Mouse (Mus musculus) neural tube, embryonic 12.5 days (tissue): Measurements from ENCODE around the gene Foxp4. TPM values are rescaled to one million over a fixed set of nuclear protein-coding genes. Genes with fewer than 3 reads are reported as not detected.
"Not testable (repeated sequence)": the region's sequence is repeated elsewhere in the genome, so short reads cannot be mapped to it uniquely, and the experiment has no call there.

ENCODE experiments used
- ATAC-seq: fragments of 200-750 bp; cut with Nextera tagmentation; 2 replicates; pipeline ENCODE4 v1.8.0; 2017; ENCODE audit warnings: low read depth, mild to moderate bottlenecking, moderate TSS enrichment, moderate library complexity; ENCODE audit not compliant: low FRiP score
- H3K27ac ChIP-seq: fragments of 300-500 bp; sonication (generic); 2 replicates; pipeline ENCODE4 v1.5.1; 2016
- H3K27me3 ChIP-seq: fragments of 300-500 bp; sonication (generic); replicated peaks from 2 replicates; pipeline ENCODE4 v1.6.1; 2016; ENCODE audit warnings: mild to moderate bottlenecking
- H3K36me3 ChIP-seq: fragments of 300-500 bp; sonication (generic); 2 replicates; pipeline ENCODE4 v1.6.1; 2016; ENCODE audit warnings: mild to moderate bottlenecking
- H3K4me1 ChIP-seq: fragments of 300-500 bp; sonication (generic); 2 replicates; pipeline ENCODE4 v1.6.1; 2016
- H3K4me2 ChIP-seq: fragments of 300-500 bp; sonication (generic); replicated peaks from 2 replicates; pipeline ENCODE4 v1.6.1; 2016; ENCODE audit warnings: mild to moderate bottlenecking
- H3K4me3 ChIP-seq: fragments of 300-500 bp; sonication (generic); 2 replicates; pipeline ENCODE4 v1.5.1; 2016
- H3K9ac ChIP-seq: fragments of 300-500 bp; sonication (generic); 2 replicates; pipeline ENCODE4 v1.6.1; 2016; ENCODE audit warnings: mild to moderate bottlenecking
- H3K9me3 ChIP-seq: fragments of 300-500 bp; sonication (generic); 2 replicates; pipeline ENCODE4 v1.6.1; 2016; ENCODE audit warnings: mild to moderate bottlenecking
- WGBS: fragments of 180-500 bp; shearing (Covaris S2); methylation state at CpG from one replicate; pipeline ENCODE4 v1.1.7; 2016; 5-methylcytosine and 5-hydroxymethylcytosine counted together
- polyA plus RNA-seq: library from polyadenylated mRNA; unstranded; fragments of >200 nt; fragmentation: Nextera tagmentation; extraction: Ambion mirVana; gene quantifications from 2 replicates; pipeline ENCODE4 v1.2.1, GENCODE M21; 2016

Gene Foxp4
- polyA plus RNA-seq, 1 experiment from 2014 or later = 31.8 TPM

DNA sequence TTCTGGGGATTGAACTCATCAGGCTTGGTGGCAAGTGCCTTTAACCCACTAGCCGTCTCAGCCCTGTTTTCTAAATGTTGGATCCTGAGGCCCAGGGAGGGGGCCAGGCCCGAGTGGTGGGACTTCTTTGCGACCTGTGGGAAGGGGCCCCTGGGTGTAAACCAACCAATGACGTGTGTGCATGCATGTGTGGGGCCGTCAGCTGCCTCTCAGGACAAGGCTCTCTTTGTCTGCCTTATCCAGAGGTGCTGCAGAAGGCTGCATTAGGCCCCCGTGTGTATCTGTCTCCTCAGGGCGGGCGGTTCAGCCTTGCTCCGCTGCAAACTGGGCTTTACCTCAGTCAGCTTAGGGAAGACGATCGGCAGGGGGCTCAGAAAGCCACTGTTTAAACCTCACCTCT, 61.0 kb downstream of the Foxp4 start:
- no peak overlapping the region; the same call in 1 of the 2 replicates for H3K9ac ChIP-seq
- no peak for ATAC-seq
- peaks cover 12% of the 10 kb centered on the region for H3K4me1 ChIP-seq
- no peaks in the 10 kb centered on the region for H3K27me3 ChIP-seq
- H3K36me3 ChIP-seq = peaks cover 8% of the 10 kb centered on the region
- no peak overlapping the region for H3K27ac ChIP-seq
- H3K4me2 ChIP-seq = no peak overlapping the region
- 19% methylated on average over 11 of the region's 11 CpGs for WGBS
- H3K9me3 ChIP-seq = no peaks in the 10 kb centered on the region
- H3K4me3 ChIP-seq = no peak overlapping the region

DNA sequence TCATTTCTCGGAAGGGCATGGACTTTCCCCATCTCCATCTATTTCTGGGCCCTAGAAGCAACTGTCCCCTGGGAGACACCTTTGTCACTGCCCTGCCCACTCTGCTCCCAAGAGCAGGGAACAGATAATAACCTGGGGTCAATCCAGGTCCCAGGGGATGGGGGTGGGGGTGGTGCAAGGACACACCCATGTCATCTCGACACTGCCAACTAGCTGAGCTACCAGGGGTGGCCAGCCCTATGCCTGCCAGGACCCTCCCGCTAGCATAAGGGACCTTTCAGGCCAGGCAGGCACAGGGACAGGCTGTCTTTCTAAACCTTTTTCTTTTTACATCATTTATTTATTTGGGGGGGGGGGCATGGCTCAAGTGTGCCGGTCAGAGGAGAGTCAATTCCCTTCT, 61.4 kb downstream of the Foxp4 start:
- Histone ChIP-seq H3K27me3 (no peaks in the 10 kb centered on the region), H3K4me2 (no peak overlapping the region), H3K4me3 (no peak overlapping the region), H3K27ac (no peak overlapping the region), H3K9me3 (no peaks in the 10 kb centered on the region), H3K36me3 (peaks cover 6% of the 10 kb centered on the region), H3K4me1 (peaks cover 12% of the 10 kb centered on the region), H3K9ac (no peak overlapping the region)
- 56% methylated on average over 4 of the region's 4 CpGs for WGBS
- ATAC-seq = no peak

DNA sequence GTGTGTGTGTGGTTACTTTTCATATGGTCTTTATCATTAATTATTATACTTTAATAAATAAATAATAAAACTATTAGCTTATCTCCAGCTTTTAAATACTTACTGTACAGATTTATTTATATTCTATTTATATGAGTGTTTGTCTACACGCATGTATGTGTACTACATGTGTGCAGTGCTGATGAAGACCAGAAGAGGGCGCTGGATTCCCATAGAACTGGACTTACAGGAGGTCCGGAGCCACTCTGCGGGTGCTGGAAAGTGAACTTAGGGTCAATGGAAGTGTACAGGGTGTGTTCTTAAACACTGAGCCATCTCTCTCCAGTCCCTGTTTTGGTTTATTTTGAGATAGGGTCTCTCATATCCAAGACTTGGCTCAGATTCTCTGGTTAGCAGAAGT, 68.9 kb downstream of the Foxp4 start:
- H3K27me3 ChIP-seq = peaks cover 10% of the 10 kb centered on the region
- no peak overlapping the region for H3K4me2 ChIP-seq
- no peak overlapping the region for H3K4me3 ChIP-seq
- H3K27ac ChIP-seq = no peak overlapping the region
- H3K9ac ChIP-seq = no peak overlapping the region
- 87% methylated on average over 4 of the region's 4 CpGs for WGBS
- ATAC-seq = no peak
- no peaks in the 10 kb centered on the region for H3K36me3 ChIP-seq
- no peaks in the 10 kb centered on the region for H3K4me1 ChIP-seq
- no peaks in the 10 kb centered on the region for H3K9me3 ChIP-seq

DNA sequence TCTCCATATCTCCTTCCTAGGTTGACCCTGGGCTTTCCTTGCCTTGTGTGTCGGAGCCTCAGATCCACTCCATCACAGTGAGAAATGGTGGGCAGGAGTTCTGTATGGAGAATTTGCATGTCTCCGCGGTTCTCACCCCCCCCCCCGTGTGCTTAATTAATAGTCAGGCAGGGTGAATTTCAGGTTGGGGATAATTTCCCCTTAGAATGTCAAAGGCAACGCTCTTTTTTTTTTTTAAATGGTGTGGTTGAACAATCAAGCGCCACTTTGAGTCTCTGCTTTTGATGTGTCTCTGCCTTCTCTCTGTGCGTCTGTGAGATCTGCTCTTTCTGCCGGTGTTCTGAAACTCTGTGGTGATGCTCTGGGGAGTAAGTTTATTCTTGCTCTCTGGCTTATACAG, 69.5 kb downstream of the Foxp4 start:
- peaks cover 10% of the 10 kb centered on the region for H3K27me3 ChIP-seq
- WGBS = 72% methylated on average over 8 of the region's 8 CpGs
- no peak overlapping the region for H3K27ac ChIP-seq
- H3K36me3 ChIP-seq = no peaks in the 10 kb centered on the region
- no peaks in the 10 kb centered on the region for H3K4me1 ChIP-seq
- no peak overlapping the region for H3K4me3 ChIP-seq
- H3K9me3 ChIP-seq = no peaks in the 10 kb centered on the region
- H3K4me2 ChIP-seq = no peak overlapping the region
- no peak for ATAC-seq
- H3K9ac ChIP-seq = no peak overlapping the region

DNA sequence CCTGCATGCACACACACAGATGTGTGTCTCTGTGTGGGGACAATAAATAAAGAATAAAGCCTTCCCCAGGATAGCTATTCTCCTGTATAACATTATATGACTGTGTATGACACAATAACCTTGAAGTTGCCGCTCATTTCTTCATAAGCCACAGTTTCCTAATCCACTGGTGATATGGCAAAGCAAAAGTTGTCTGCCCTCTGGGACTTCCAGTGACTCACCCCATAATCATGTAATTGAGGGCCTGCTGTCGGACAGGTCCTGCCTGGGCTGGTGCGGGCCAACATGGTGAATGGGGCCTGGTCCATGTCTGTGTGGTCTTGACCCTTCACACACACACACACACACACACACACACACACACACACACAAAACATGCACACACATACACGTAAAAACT, 70.7 kb downstream of the Foxp4 start:
- no peak overlapping the region for H3K9ac ChIP-seq
- 91% methylated on average over 4 of the region's 4 CpGs for WGBS
- H3K36me3 ChIP-seq = no peaks in the 10 kb centered on the region
- no peak overlapping the region for H3K27ac ChIP-seq
- no peak for ATAC-seq
- H3K4me2 ChIP-seq = no peak overlapping the region
- H3K27me3 ChIP-seq = peaks cover 10% of the 10 kb centered on the region
- no peak overlapping the region for H3K4me3 ChIP-seq
- no peaks in the 10 kb centered on the region for H3K4me1 ChIP-seq
- H3K9me3 ChIP-seq = no peaks in the 10 kb centered on the region

DNA sequence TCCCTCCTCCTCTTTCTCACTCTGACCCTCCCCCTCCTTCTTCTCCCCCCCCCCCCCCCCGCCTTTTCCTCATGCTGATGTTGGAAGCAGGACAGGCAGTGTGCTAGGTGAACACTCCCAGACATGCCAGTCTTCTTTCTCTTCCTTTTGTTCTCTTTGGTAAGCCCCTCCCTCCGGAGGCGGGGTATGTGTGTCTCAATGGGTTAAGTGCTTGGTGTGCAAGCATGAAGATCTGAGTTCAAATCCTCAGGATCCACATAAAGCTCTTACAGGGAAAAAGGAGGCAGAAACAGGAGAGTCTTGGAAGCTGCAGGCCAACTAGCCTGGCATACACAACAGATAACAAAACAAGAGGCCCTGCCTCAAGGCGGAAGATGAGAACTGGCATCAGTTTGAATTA, 71.1 kb downstream of the Foxp4 start:
- Histone ChIP-seq H3K27me3 (peaks cover 10% of the 10 kb centered on the region), H3K9ac (no peak overlapping the region), H3K36me3 (no peaks in the 10 kb centered on the region), H3K4me1 (no peaks in the 10 kb centered on the region), H3K27ac (no peak overlapping the region), H3K9me3 (no peaks in the 10 kb centered on the region), H3K4me2 (no peak overlapping the region), H3K4me3 (no peak overlapping the region)
- 94% methylated on average over 3 of the region's 4 CpGs for WGBS
- ATAC-seq = no peak

DNA sequence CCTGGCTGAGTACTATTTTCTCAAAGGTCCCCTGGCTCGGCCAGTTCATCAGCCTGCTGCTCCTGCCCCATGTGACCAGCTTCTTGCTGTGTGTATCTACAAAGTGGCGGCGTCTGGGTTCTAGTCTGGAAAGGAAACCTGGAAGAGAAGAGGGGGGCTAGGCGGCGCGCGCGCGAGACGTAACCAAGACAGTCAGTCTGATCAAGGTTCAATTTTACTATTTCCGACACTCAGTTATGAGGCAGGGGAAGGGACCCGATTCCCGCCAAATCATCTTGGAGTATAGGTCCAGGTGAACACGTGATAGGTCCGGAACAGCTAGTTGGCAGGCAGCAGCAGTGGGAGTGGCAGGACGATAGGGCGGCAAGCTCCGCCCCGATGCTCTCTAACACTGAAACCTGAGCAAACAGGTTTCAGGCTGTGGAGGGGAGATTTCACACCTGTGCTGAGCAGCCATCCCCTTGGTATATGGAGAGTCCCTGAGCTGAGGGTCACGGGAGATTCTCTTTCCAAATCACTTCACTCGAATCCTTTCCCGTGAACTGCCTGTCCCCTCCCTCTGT, 72.6 kb downstream of the Foxp4 start:
- not testable (repeated sequence) for H3K4me1 ChIP-seq, H3K9ac ChIP-seq, H3K4me3 ChIP-seq, H3K9me3 ChIP-seq, H3K36me3 ChIP-seq, H3K27ac ChIP-seq, ATAC-seq
- 11% methylated on average over 22 of the region's 22 CpGs for WGBS
- Histone ChIP-seq H3K4me2 (peak overlapping the region; percentile 47), H3K27me3 (peaks cover 10% of the 10 kb centered on the region)

DNA sequence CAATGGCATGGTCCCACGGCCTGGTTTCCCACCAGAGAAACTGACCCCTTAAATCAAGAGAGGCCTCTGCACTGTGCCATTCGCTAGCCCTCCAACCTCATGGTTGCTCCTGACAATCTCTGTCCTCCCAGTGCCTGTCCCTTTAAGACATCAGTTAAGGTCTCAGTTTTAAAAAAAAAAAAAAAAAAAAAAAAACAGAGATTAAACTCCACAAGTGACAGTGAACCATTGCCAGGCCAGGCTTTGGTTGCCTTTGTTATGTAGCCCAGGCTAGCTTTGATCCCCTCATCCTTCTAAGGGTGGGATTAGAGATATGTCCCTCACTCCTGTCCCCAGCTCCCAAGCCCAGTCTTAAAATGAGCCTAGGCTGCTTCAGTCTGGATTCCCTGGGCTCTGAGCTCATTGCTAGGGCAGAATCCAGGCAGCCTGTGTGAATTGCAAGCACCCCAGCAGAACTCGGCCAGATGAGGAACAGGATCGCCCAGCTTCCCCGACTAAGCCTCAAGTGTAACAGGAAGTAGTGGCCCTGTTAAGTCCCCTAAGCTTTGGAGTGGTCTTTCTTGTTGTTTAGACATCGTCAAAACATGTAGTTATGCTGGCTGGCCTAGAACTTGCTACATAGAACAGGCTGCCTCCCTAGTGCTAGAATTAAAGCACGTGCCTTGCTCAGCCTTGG, 73.7 kb downstream of the Foxp4 start:
- Histone ChIP-seq H3K9me3 (no peaks in the 10 kb centered on the region), H3K36me3 (no peaks in the 10 kb centered on the region), H3K27ac (no peak overlapping the region), H3K9ac (no peak overlapping the region), H3K4me1 (no peaks in the 10 kb centered on the region), H3K4me3 (no peak overlapping the region), H3K4me2 (no peak overlapping the region), H3K27me3 (peaks cover 10% of the 10 kb centered on the region)
- WGBS = 85% methylated on average over 7 of the region's 7 CpGs
- no peak for ATAC-seq

DNA sequence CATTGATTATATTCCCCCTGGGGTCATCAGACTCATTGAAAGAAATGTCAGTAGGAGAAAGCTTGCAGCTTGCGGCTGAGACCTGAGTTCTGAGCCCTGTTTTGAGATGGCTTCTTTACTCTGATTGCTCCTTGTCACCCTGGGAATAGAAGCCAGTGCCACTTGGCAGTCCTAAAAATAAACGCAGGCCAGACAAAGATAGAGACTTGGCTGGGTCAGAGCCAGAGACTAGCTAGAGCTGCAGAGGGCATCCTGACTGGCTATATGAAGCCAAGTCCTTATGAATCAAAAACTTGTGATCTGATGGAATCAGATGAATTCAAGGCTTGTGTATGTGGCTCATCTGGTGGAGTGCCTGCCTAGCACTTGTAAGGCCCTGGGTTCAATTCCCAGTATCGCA, 74.4 kb downstream of the Foxp4 start:
- no peak overlapping the region for H3K9ac ChIP-seq
- no peaks in the 10 kb centered on the region for H3K9me3 ChIP-seq
- H3K36me3 ChIP-seq = no peaks in the 10 kb centered on the region
- ATAC-seq = no peak
- no peak overlapping the region for H3K4me2 ChIP-seq
- no peak overlapping the region for H3K4me3 ChIP-seq
- H3K27ac ChIP-seq = no peak overlapping the region
- H3K27me3 ChIP-seq = peaks cover 10% of the 10 kb centered on the region
- 74% methylated on average over 3 of the region's 3 CpGs for WGBS
- H3K4me1 ChIP-seq = no peaks in the 10 kb centered on the region

DNA sequence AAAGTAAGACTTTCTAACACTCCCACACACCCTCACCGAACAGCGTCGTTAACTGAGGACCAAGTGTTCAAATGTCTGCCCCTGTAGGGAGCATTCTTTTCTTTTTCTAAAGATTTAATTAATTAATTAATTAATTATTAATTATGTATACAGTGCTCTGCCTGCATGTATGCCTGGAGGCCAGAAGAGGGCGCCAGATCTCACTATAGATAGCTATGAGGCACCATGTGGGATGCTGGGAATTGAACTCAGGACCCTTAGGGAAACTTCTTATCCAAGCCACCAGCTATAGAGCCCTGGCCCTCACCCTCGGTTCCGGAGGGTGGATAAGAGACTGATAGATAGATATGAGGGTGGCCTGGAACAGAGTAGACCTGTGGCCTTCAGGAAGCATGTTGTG, 76.5 kb downstream of the Foxp4 start:
- no peak for ATAC-seq

DNA sequence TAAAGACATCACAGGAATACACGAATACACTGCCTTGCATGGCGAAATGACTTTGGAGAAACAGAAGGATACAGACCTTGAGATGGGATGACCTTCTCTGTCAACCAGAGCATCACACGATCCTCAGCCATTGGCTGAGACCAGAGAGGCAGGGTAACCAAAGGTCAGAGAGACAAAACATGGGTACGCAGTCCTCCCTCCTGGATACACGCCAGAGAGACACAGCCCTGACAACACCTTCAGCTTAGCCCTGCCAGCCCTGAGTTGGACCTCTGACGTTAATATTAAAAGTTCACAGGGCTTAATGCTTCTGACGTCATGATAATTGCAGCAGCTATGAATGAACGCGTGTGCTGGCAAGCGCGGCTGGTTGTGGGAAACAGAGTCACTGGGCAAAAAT, 78.8 kb downstream of the Foxp4 start:
- no peak for ATAC-seq
- Histone ChIP-seq H3K4me2 (no peak overlapping the region), H3K27me3 (no peaks in the 10 kb centered on the region), H3K4me1 (no peaks in the 10 kb centered on the region), H3K36me3 (no peaks in the 10 kb centered on the region), H3K9me3 (no peaks in the 10 kb centered on the region; the same call in 1 of the 2 replicates), H3K27ac (no peak overlapping the region), H3K4me3 (no peak overlapping the region), H3K9ac (no peak overlapping the region)
- WGBS = 86% methylated on average over 11 of the region's 11 CpGs

More for the DNA sequence above, 76.5 kb downstream of the Foxp4 start:
- Histone ChIP-seq H3K9me3 (no peaks in the 10 kb centered on the region; the same call in 1 of the 2 replicates), H3K9ac (no peak overlapping the region), H3K4me1 (no peaks in the 10 kb centered on the region), H3K36me3 (no peaks in the 10 kb centered on the region), H3K4me2 (no peak overlapping the region), H3K4me3 (no peak overlapping the region), H3K27ac (no peak overlapping the region), H3K27me3 (peaks cover 10% of the 10 kb centered on the region)
- WGBS = 87% methylated on average over 6 of the region's 6 CpGs

DNA sequence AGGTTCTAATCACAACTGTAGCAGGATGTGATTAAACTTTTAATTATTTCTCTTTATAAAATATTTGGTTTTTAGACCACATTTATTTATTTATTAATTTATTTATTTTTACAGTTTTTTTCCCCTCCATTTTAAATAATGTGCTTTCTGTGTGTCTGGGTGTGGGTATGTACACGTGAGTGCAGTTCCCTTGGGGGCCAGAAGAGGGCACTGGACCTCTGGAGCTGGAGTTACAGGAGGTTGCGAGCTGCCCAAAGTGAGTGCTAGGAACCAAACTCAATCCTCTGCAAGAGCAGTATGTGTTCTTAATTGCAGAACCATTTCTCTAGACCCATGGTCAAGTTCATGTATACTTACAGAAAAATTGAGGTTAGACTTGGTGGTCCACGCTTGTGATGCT, 81.0 kb downstream of the Foxp4 start:
- 92% methylated on average over 3 of the region's 3 CpGs for WGBS
- no peak for ATAC-seq

More for the DNA sequence above, 81.0 kb downstream of the Foxp4 start:
- H3K4me1 ChIP-seq = no peaks in the 10 kb centered on the region
- no peak overlapping the region for H3K9ac ChIP-seq
- H3K27ac ChIP-seq = no peak overlapping the region
- H3K4me2 ChIP-seq = no peak overlapping the region
- no peaks in the 10 kb centered on the region; the same call in 1 of the 2 replicates for H3K9me3 ChIP-seq
- no peak overlapping the region for H3K4me3 ChIP-seq
- H3K36me3 ChIP-seq = no peaks in the 10 kb centered on the region
- no peaks in the 10 kb centered on the region for H3K27me3 ChIP-seq
